Mouse (Mus musculus) ES-E14 (cell line): ENCODE results near the gene Gm10337. TPM values are rescaled to one million over a fixed set of nuclear protein-coding genes. Genes with fewer than 3 reads are reported as not detected.

Experiments
- DNase-seq: peaks from one replicate; pipeline ENCODE4 v3.0.0-alpha.2; 2013; ENCODE audit warnings: low read depth, low spot score
- H3K27ac ChIP-seq: 2 replicates; pipeline ENCODE4 v1.5.1; 2012; ENCODE audit warnings: low read depth, mild to moderate bottlenecking, low read length, moderate library complexity, mixed read lengths; ENCODE audit not compliant: poor library complexity, insufficient read depth, severe bottlenecking
- H3K36me3 ChIP-seq: 2 replicates; pipeline ENCODE4 v1.6.1; 2012; ENCODE audit warnings: mild to moderate bottlenecking, low read length, moderate library complexity, mixed read lengths; ENCODE audit not compliant: control insufficient read depth, poor library complexity, insufficient read depth, severe bottlenecking
- H3K4me1 ChIP-seq, 2 experiments: fragments of 150-350 bp in 1 of 2; sonication (generic) in 1 of 2; 2 replicates each; pipeline ENCODE4 v1.6.1; 2012; ENCODE audit warnings: low read length in 2 of 2, mild to moderate bottlenecking in 1 of 2, mixed read lengths in 1 of 2; ENCODE audit not compliant: control insufficient read depth in 2 of 2, insufficient read depth in 2 of 2, poor library complexity in 1 of 2
- H3K4me3 ChIP-seq, 2 experiments: fragments of 150-350 bp in 1 of 2; sonication (generic) in 1 of 2; 2 replicates each; pipeline ENCODE4 v1.5.1; 2012; ENCODE audit warnings: low read length in 2 of 2, low read depth in 1 of 2, mild to moderate bottlenecking in 1 of 2, mixed read lengths in 1 of 2; ENCODE audit not compliant: insufficient read depth in 1 of 2, poor library complexity in 1 of 2, severe bottlenecking in 1 of 2
- H3K9ac ChIP-seq: 2 replicates; pipeline ENCODE4 v1.6.1; 2012; ENCODE audit warnings: low read depth, mild to moderate bottlenecking, low read length, mixed read lengths; ENCODE audit not compliant: poor library complexity, insufficient read depth, severe bottlenecking
- H3K9me3 ChIP-seq: fragments of 150-350 bp; sonication (generic); 2 replicates; pipeline ENCODE4 v1.6.1; 2012; ENCODE audit warnings: low read depth, mild to moderate bottlenecking, low read length; ENCODE audit not compliant: control insufficient read depth, insufficient read depth
- CHD2 ChIP-seq: IDR thresholded peaks from 2 replicates; pipeline ENCODE4 v1.6.1; 2014; ENCODE audit warnings: mild to moderate bottlenecking, low read depth, low read length, inconsistent platforms
- HCFC1 ChIP-seq: IDR thresholded peaks from 2 replicates; pipeline ENCODE4 v1.6.1; 2012; ENCODE audit warnings: low read length, inconsistent platforms, borderline replicate concordance; ENCODE audit not compliant: insufficient read depth
- MAFK ChIP-seq: IDR thresholded peaks from 2 replicates; pipeline ENCODE4 v1.6.1; 2014; ENCODE audit warnings: mild to moderate bottlenecking, low read depth, low read length, inconsistent platforms; ENCODE audit not compliant: insufficient read depth
- ZC3H11A ChIP-seq: IDR thresholded peaks from 2 replicates; pipeline ENCODE4 v1.6.1; 2012; ENCODE audit warnings: low read depth, mild to moderate bottlenecking, inconsistent platforms, low read length, borderline replicate concordance
- ZNF384 ChIP-seq: IDR thresholded peaks from 2 replicates; pipeline ENCODE4 v1.6.1; 2012; ENCODE audit warnings: low read depth, low read length, inconsistent platforms
- in situ Hi-C, 2 experiments: fragments of 600-800 bp; cut with MboI; formaldehyde crosslinking; loops; one replicate each; pipeline ENCODE4 v1.15.1; 2025; ENCODE audit warnings: low sequenced_read_pairs in 2 of 2, inconsistent platforms in 1 of 2; ENCODE audit not compliant: unreplicated experiment in 2 of 2
- total RNA-seq: library from RNA; depleted of rRNA; stranded (reverse); fragments of 300-350 nt; gene quantifications from 2 replicates; pipeline ENCODE4 v1.2.3, GENCODE M21; 2012

The Gm10337 gene
- total RNA-seq, 1 experiment = not detected

- Histone ChIP-seq H3K4me3 (no peak overlapping the region), H3K9me3 (no peaks in the 10 kb centered on the region), H3K9ac (no peak overlapping the region), H3K36me3 (peaks cover 20% of the 10 kb centered on the region), H3K27ac (no peak overlapping the region), H3K4me1 (no peaks in the 10 kb centered on the region)
- no peak for TF ChIP-seq ZC3H11A
- no peak for TF ChIP-seq ZNF384
- no peak for TF ChIP-seq MAFK
- no peak for TF ChIP-seq HCFC1
- no peak for TF ChIP-seq CHD2
- in situ Hi-C loops = no loop called here
- no peak for DNase-seq
These were observed 22.8 kb downstream of the Gm10337 start for GRCm38 (mm10) chr15:102526111-102527002.

- peaks cover 6% of the 10 kb centered on the region for H3K36me3 ChIP-seq
- no peak overlapping the region for H3K27ac ChIP-seq
- no peak overlapping the region for H3K9ac ChIP-seq
- no peak overlapping the region for H3K4me3 ChIP-seq
- in situ Hi-C loops = no loop called here
- no peaks in the 10 kb centered on the region for H3K4me1 ChIP-seq
- peak; percentile 49 for DNase-seq
- TF ChIP-seq ZNF384 (0 out of 2 replicates have a peak, but pooled peaks have one; percentile 36), MAFK (no peak), CHD2 (no peak), HCFC1 (no peak), ZC3H11A (0 out of 2 replicates have a peak, but pooled peaks have one; percentile 7)
- H3K9me3 ChIP-seq = no peaks in the 10 kb centered on the region
These were observed 24.4 kb downstream of the Gm10337 start for GRCm38 (mm10) chr15:102527936-102528335.

GRCm38 (mm10) chr15:102528396-102528795 lies 24.9 kb downstream of the Gm10337 start:
- no peaks in the 10 kb centered on the region for H3K9me3 ChIP-seq
- peaks cover 5% of the 10 kb centered on the region for H3K36me3 ChIP-seq
- no peaks in the 10 kb centered on the region for H3K4me1 ChIP-seq
- no peak for TF ChIP-seq CHD2
- TF ChIP-seq MAFK = no peak
- no peak for TF ChIP-seq HCFC1
- no peak for TF ChIP-seq ZNF384
- TF ChIP-seq ZC3H11A = no peak
- H3K9ac ChIP-seq = no peak overlapping the region
- no peak overlapping the region for H3K27ac ChIP-seq
- H3K4me3 ChIP-seq = no peak overlapping the region
- no peak for DNase-seq
- in situ Hi-C loops = no loop called here

- Histone ChIP-seq H3K4me1 (no peaks in the 10 kb centered on the region), H3K9ac (no peak overlapping the region), H3K27ac (no peak overlapping the region), H3K9me3 (no peaks in the 10 kb centered on the region), H3K4me3 (no peak overlapping the region), H3K36me3 (peaks cover 3% of the 10 kb centered on the region; the same call in 1 of the 2 replicates)
- TF ChIP-seq CHD2 = no peak
- TF ChIP-seq MAFK = no peak
- no peak for TF ChIP-seq HCFC1
- no peak for TF ChIP-seq ZNF384
- no peak for TF ChIP-seq ZC3H11A
- in situ Hi-C loops = no loop called here
- DNase-seq = no peak
These were observed 27.0 kb downstream of the Gm10337 start for GRCm38 (mm10) chr15:102530566-102530965.

GRCm38 (mm10) chr15:102531586-102531985 lies 28.1 kb downstream of the Gm10337 start:
- H3K27ac ChIP-seq = no peak overlapping the region
- DNase-seq = no peak
- no peaks in the 10 kb centered on the region for H3K9me3 ChIP-seq
- H3K4me1 ChIP-seq = no peaks in the 10 kb centered on the region
- TF ChIP-seq HCFC1 (no peak), ZNF384 (no peak), ZC3H11A (no peak), MAFK (no peak), CHD2 (no peak)
- H3K9ac ChIP-seq = no peak overlapping the region
- peaks cover 6% of the 10 kb centered on the region for H3K36me3 ChIP-seq
- no peak overlapping the region for H3K4me3 ChIP-seq
- in situ Hi-C loops = no loop called here
